Mouse (Mus musculus) olfactory bulb, adult 2 months (tissue): ENCODE results near the gene Ssr3. TPM values are rescaled to one million over a fixed set of nuclear protein-coding genes. Genes with fewer than 3 reads are reported as not detected.
"Not testable (repeated sequence)": the region's sequence is repeated elsewhere in the genome, so short reads cannot be mapped to it uniquely, and the experiment has no call there.

Experiments
- H3K27ac ChIP-seq: fragments of 200-500 bp; 2 replicates; pipeline ENCODE4 v1.5.1; 2012; ENCODE audit warnings: low read depth, low read length; ENCODE audit not compliant: insufficient read depth
- H3K4me1 ChIP-seq: fragments of 200-500 bp; 2 replicates; pipeline ENCODE4 v1.6.1; 2012; ENCODE audit warnings: low read length; ENCODE audit not compliant: control insufficient read depth, insufficient read depth
- H3K4me3 ChIP-seq: fragments of 200-500 bp; 2 replicates; pipeline ENCODE4 v1.5.1; 2012; ENCODE audit warnings: mild to moderate bottlenecking, low read depth, low read length, moderate library complexity; ENCODE audit not compliant: insufficient read depth
- CTCF ChIP-seq: fragments of 200-500 bp; IDR thresholded peaks from 2 replicates; pipeline ENCODE4 v1.5.1; 2012; ENCODE audit warnings: low read depth, mild to moderate bottlenecking, low read length, moderate library complexity; ENCODE audit not compliant: insufficient read depth
- POLR2A ChIP-seq: fragments of 200-500 bp; IDR thresholded peaks from 2 replicates; pipeline ENCODE4 v1.6.1; 2012; ENCODE audit warnings: mild to moderate bottlenecking, low read depth, low read length, moderate library complexity; ENCODE audit not compliant: insufficient read depth
- WGBS: fragments of 180-500 bp; shearing (Covaris S2); methylation state at CpG from one replicate; pipeline ENCODE4 v1.1.7; 2018; 5-methylcytosine and 5-hydroxymethylcytosine counted together
- polyA plus RNA-seq: library from polyadenylated mRNA; stranded (reverse); fragments of >200 nt; gene quantifications from 2 replicates; pipeline ENCODE4 v1.2.4, GENCODE M21; 2012; ENCODE audit warnings: low replicate concordance; ENCODE audit not compliant: missing spikeins, insufficient read depth, insufficient read length

Ssr3 gene
- polyA plus RNA-seq, 1 experiment = 294 TPM

- Histone ChIP-seq H3K4me1 (no peaks in the 10 kb centered on the region), H3K27ac (no peak overlapping the region), H3K4me3 (no peak overlapping the region)
- TF ChIP-seq CTCF (no peak), POLR2A (no peak)
- 72% methylated on average over 4 of the region's 4 CpGs for WGBS
These were observed 13.4 kb upstream of the Ssr3 start for GRCm38 (mm10) chr3:65405781-65406180.

GRCm38 (mm10) chr3:65397566-65397965 is 5.1 kb upstream of the Ssr3 start:
- Histone ChIP-seq H3K4me3 (no peak overlapping the region), H3K27ac (no peak overlapping the region), H3K4me1 (no peaks in the 10 kb centered on the region)
- WGBS = 96% methylated on average over 3 of the region's 3 CpGs
- no peak for TF ChIP-seq POLR2A
- TF ChIP-seq CTCF = no peak

GRCm38 (mm10) chr3:65396835-65397504 is 4.5 kb upstream of the Ssr3 start:
- no peak overlapping the region for H3K27ac ChIP-seq
- WGBS = 87% methylated on average over 4 of the region's 4 CpGs
- H3K4me3 ChIP-seq = no peak overlapping the region
- H3K4me1 ChIP-seq = no peaks in the 10 kb centered on the region
- TF ChIP-seq POLR2A (no peak), CTCF (no peak)

GRCm38 (mm10) chr3:65395111-65395510 is 2.7 kb upstream of the Ssr3 start:
- not testable (repeated sequence) for H3K4me1 ChIP-seq, H3K4me3 ChIP-seq, H3K27ac ChIP-seq
- WGBS = 84% methylated on average over 1 of the region's 1 CpGs

GRCm38 (mm10) chr3:65391784-65392420 is 521 bp downstream of the Ssr3 start:
- H3K4me3 ChIP-seq = peak overlapping the region; percentile 88
- 0 out of 2 replicates have a peak, but pooled peaks cover 3% of the 10 kb centered on the region for H3K4me1 ChIP-seq
- WGBS = under 1% methylated on average over 37 of the region's 37 CpGs
- H3K27ac ChIP-seq = peak overlapping the region; percentile 31; the same call in 1 of the 2 replicates
- no peak for TF ChIP-seq CTCF
- TF ChIP-seq POLR2A = no peak

- no peak for TF ChIP-seq CTCF
- no peak for TF ChIP-seq POLR2A
- H3K4me1 ChIP-seq = 0 out of 2 replicates have a peak, but pooled peaks cover 3% of the 10 kb centered on the region
- 36% methylated on average over 6 of the region's 6 CpGs for WGBS
- no peak overlapping the region for H3K27ac ChIP-seq
- H3K4me3 ChIP-seq = peak overlapping the region; percentile 88
These were observed 1.1 kb downstream of the Ssr3 start for GRCm38 (mm10) chr3:65391222-65391783.

- Histone ChIP-seq H3K4me3 (no peak overlapping the region), H3K27ac (no peak overlapping the region), H3K4me1 (no peaks in the 10 kb centered on the region)
- no peak for TF ChIP-seq POLR2A
- TF ChIP-seq CTCF = no peak
These were observed 6.7 kb downstream of the Ssr3 start for GRCm38 (mm10) chr3:65385771-65386170.

- Histone ChIP-seq H3K4me1 (no peaks in the 10 kb centered on the region), H3K27ac (no peak overlapping the region), H3K4me3 (no peak overlapping the region)
- WGBS = 82% methylated on average over 3 of the region's 3 CpGs
- TF ChIP-seq POLR2A (no peak), CTCF (no peak)
These were observed 8.0 kb downstream of the Ssr3 start for GRCm38 (mm10) chr3:65384431-65384830.

- H3K27ac ChIP-seq = no peak overlapping the region
- TF ChIP-seq CTCF (no peak), POLR2A (no peak)
- WGBS = 78% methylated on average over 4 of the region's 4 CpGs
- H3K4me3 ChIP-seq = no peak overlapping the region
- no peaks in the 10 kb centered on the region for H3K4me1 ChIP-seq
These were observed 11.3 kb downstream of the Ssr3 start for GRCm38 (mm10) chr3:65381094-65381493.
